Mouse (Mus musculus) ES-E14 (cell line): ENCODE data around the gene Slc5a10. TPM values are rescaled to one million over a fixed set of nuclear protein-coding genes. Genes with fewer than 3 reads are reported as not detected.
A peak's percentile ranks its signal among the peaks of the same experiment; 100 is the strongest.

Source experiments
- DNase-seq: peaks from one replicate; pipeline ENCODE4 v3.0.0-alpha.2; 2013; ENCODE audit warnings: low read depth, low spot score
- H3K27ac ChIP-seq: 2 replicates; pipeline ENCODE4 v1.5.1; 2012; ENCODE audit warnings: low read depth, mild to moderate bottlenecking, low read length, moderate library complexity, mixed read lengths; ENCODE audit not compliant: poor library complexity, insufficient read depth, severe bottlenecking
- H3K36me3 ChIP-seq: 2 replicates; pipeline ENCODE4 v1.6.1; 2012; ENCODE audit warnings: mild to moderate bottlenecking, low read length, moderate library complexity, mixed read lengths; ENCODE audit not compliant: control insufficient read depth, poor library complexity, insufficient read depth, severe bottlenecking
- H3K4me1 ChIP-seq, 2 experiments: fragments of 150-350 bp in 1 of 2; sonication (generic) in 1 of 2; 2 replicates each; pipeline ENCODE4 v1.6.1; 2012; ENCODE audit warnings: low read length in 2 of 2, mild to moderate bottlenecking in 1 of 2, mixed read lengths in 1 of 2; ENCODE audit not compliant: control insufficient read depth in 2 of 2, insufficient read depth in 2 of 2, poor library complexity in 1 of 2
- H3K4me3 ChIP-seq, 2 experiments: fragments of 150-350 bp in 1 of 2; sonication (generic) in 1 of 2; 2 replicates each; pipeline ENCODE4 v1.5.1; 2012; ENCODE audit warnings: low read length in 2 of 2, low read depth in 1 of 2, mild to moderate bottlenecking in 1 of 2, mixed read lengths in 1 of 2; ENCODE audit not compliant: insufficient read depth in 1 of 2, poor library complexity in 1 of 2, severe bottlenecking in 1 of 2
- H3K9ac ChIP-seq: 2 replicates; pipeline ENCODE4 v1.6.1; 2012; ENCODE audit warnings: low read depth, mild to moderate bottlenecking, low read length, mixed read lengths; ENCODE audit not compliant: poor library complexity, insufficient read depth, severe bottlenecking
- H3K9me3 ChIP-seq: fragments of 150-350 bp; sonication (generic); 2 replicates; pipeline ENCODE4 v1.6.1; 2012; ENCODE audit warnings: low read depth, mild to moderate bottlenecking, low read length; ENCODE audit not compliant: control insufficient read depth, insufficient read depth
- CHD2 ChIP-seq: IDR thresholded peaks from 2 replicates; pipeline ENCODE4 v1.6.1; 2014; ENCODE audit warnings: mild to moderate bottlenecking, low read depth, low read length, inconsistent platforms
- HCFC1 ChIP-seq: IDR thresholded peaks from 2 replicates; pipeline ENCODE4 v1.6.1; 2012; ENCODE audit warnings: low read length, inconsistent platforms, borderline replicate concordance; ENCODE audit not compliant: insufficient read depth
- MAFK ChIP-seq: IDR thresholded peaks from 2 replicates; pipeline ENCODE4 v1.6.1; 2014; ENCODE audit warnings: mild to moderate bottlenecking, low read depth, low read length, inconsistent platforms; ENCODE audit not compliant: insufficient read depth
- ZC3H11A ChIP-seq: IDR thresholded peaks from 2 replicates; pipeline ENCODE4 v1.6.1; 2012; ENCODE audit warnings: low read depth, mild to moderate bottlenecking, inconsistent platforms, low read length, borderline replicate concordance
- ZNF384 ChIP-seq: IDR thresholded peaks from 2 replicates; pipeline ENCODE4 v1.6.1; 2012; ENCODE audit warnings: low read depth, low read length, inconsistent platforms
- in situ Hi-C, 2 experiments: fragments of 600-800 bp; cut with MboI; formaldehyde crosslinking; loops; one replicate each; pipeline ENCODE4 v1.15.1; 2025; ENCODE audit warnings: low sequenced_read_pairs in 2 of 2, inconsistent platforms in 1 of 2; ENCODE audit not compliant: unreplicated experiment in 2 of 2
- total RNA-seq: library from RNA; depleted of rRNA; stranded (reverse); fragments of 300-350 nt; gene quantifications from 2 replicates; pipeline ENCODE4 v1.2.3, GENCODE M21; 2012; rRNA removed

The Slc5a10 gene
- total RNA-seq, result 0.32 and 0.45 TPM in 2 replicates

DNA sequence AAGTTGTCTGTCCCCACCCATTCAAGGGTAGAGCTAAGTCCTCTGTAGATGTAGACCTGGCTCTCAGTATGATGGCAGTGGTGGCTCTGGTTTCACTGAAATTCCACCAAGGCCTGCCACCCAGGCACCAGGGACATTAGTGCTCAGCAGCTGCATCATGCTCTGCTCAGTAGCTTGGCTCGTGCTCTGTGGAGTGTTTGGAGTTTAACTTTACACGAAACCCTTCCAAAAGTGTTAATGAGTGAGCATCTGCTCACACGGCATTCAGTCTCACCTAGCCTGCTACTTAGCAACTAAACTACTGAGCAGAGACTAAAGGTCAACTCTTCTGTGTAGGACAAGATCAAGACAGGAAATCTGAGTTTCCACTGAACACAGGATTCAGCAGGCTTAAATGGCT, at the start of gene Slc5a10:
TSS of gene Slc5a10 (minus strand) at position 191 of the 400 bp plus-strand sequence.
- H3K9ac ChIP-seq, result no peak within 1 kb of the TSS
- TF ChIP-seq CHD2 (no peak), HCFC1 (no peak), ZC3H11A (no peak), ZNF384 (no peak), MAFK (no peak)
- H3K4me3 ChIP-seq, result no peak within 1 kb of the TSS
- in situ Hi-C loops, result no loop called here
- DNase-seq, result no peak
- no peak within 1 kb of the TSS for H3K27ac ChIP-seq
- no peaks in the 10 kb centered on the region for H3K4me1 ChIP-seq
- no peaks in the 10 kb centered on the region for H3K36me3 ChIP-seq
- H3K9me3 ChIP-seq, result no peaks in the 10 kb centered on the region

DNA sequence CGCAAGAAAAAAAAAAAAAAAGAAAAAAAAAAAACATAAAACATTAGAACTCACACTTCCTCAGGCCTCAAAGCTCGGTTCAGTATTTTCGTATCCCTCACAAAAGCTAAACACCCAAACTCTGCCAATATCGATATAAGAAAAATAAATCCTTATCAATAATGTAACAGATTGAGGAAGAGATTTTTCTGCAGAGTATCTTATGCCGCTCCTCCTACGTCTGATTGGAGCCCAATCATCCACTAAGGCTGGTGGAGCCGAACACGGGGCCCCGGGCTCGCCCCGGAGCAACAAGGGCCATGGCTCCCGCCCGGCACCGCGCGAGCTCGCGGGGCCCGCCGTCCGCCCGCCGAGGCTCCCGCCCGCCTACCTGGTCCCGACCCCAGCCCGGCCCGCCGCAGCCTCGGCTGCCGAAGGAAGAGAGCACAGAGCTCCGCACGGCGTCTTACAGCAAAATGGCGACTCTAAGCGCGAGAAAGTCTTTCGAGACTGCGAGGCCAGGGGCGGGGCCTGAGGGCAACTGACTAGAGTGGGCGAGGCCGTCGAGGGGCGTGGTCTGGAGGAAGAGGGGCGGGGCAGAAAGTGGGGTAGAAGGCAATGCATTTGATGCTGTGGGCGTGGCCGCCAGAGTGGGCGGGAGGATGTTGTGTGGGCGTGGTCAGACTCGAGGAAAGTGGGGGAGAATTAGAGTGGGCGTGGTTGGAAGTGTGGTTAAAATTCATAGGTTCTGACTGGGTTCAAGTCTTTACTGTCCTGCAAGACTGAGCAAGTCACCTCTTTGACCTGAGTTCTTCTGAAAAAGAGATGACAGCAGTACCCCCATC, 41.2 kb upstream of the Slc5a10 start, which contains the start of gene Prpsap2:
TSS of gene Prpsap2 (minus strand) at position 505 of the 824 bp plus-strand sequence.
- in situ Hi-C loops, result no loop called here
- H3K9me3 ChIP-seq, result no peaks in the 10 kb centered on the region
- peak within 1 kb of the TSS; percentile 92 for H3K9ac ChIP-seq
- peak within 1 kb of the TSS; percentile 84 to 98 for H3K4me3 ChIP-seq
- TF ChIP-seq MAFK, result no peak
- TF ChIP-seq ZC3H11A, result no peak
- no peak; the same call in 1 of the 2 replicates for TF ChIP-seq ZNF384
- TF ChIP-seq CHD2, result no peak
- no peak for TF ChIP-seq HCFC1
- H3K36me3 ChIP-seq, result peaks cover 4% of the 10 kb centered on the region
- peaks cover 3 to 7% of the 10 kb centered on the region in 2 experiments; a peak in 2 of 4 replicates for H3K4me1 ChIP-seq
- 0 out of 2 replicates have a peak within 1 kb of the TSS, but pooled peaks have one; percentile 57 for H3K27ac ChIP-seq
- DNase-seq, result peak; percentile 99

DNA sequence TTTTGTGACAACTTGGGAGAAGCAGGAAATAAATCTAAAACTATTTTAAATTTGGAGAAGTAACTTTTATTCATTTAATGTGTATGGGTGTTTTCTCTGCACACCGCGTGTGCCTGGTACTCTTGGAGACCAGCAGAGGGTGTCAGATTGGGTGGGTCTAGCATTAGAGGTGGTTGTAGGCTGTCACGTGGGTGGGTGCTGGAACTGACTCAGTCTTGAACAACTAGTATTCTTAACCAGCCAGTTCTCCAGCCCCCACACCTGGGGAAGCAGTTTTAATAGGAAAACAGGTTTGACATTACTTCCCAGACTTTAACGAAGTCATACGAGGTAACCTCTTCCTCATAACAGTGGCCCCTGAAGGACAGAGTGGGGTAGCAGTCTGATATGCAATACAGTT, 39.9 kb upstream of the Slc5a10 start:
- DNase-seq, result peak; percentile 51

DNA sequence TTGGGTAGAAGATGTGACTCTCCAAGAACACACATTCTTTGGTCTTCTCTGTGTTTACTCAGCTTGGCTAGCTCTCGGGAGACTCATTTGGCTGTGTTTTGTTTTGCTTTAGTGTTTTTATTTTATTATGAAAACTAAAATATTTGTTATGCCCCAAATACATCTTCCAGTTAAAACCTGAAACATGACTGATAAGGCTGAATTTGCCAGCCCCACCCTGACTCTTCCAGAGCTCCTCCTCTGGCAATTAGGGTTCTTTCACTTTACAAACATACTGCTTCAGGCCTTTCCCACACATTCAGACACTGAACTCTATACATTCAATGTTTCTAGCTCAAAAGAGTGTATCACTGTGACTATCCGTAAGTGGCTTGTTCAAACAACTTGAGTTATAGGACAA, 36.5 kb upstream of the Slc5a10 start:
- Histone ChIP-seq H3K36me3 (peaks cover 16% of the 10 kb centered on the region), H3K4me3 (no peak overlapping the region), H3K4me1 (peaks cover 3 to 4% of the 10 kb centered on the region in 2 experiments; a peak in 2 of 4 replicates), H3K27ac (no peak overlapping the region), H3K9me3 (no peaks in the 10 kb centered on the region), H3K9ac (no peak overlapping the region)
- TF ChIP-seq CHD2, result no peak
- no peak for TF ChIP-seq MAFK
- TF ChIP-seq ZNF384, result no peak
- TF ChIP-seq HCFC1, result no peak
- no peak for TF ChIP-seq ZC3H11A
- in situ Hi-C loops, result no loop called here
- DNase-seq, result no peak

More for the DNA sequence above, 39.9 kb upstream of the Slc5a10 start:
- H3K9me3 ChIP-seq, result no peaks in the 10 kb centered on the region
- H3K4me1 ChIP-seq, result peaks cover 3 to 7% of the 10 kb centered on the region in 2 experiments; a peak in 2 of 4 replicates
- in situ Hi-C loops, result no loop called here
- no peak overlapping the region for H3K27ac ChIP-seq
- TF ChIP-seq MAFK, result no peak
- TF ChIP-seq ZC3H11A, result no peak
- no peak for TF ChIP-seq CHD2
- no peak for TF ChIP-seq ZNF384
- no peak for TF ChIP-seq HCFC1
- H3K4me3 ChIP-seq, result peak overlapping the region; percentile 26 to 98; a peak in 3 of 4 replicates
- no peak overlapping the region; the same call in 1 of the 2 replicates for H3K9ac ChIP-seq
- H3K36me3 ChIP-seq, result peaks cover 5% of the 10 kb centered on the region
